Mouse (Mus musculus) thymus, postnatal 4 days (tissue): ENCODE data around the gene Cd27.

Source experiments
- DNase-seq: peaks from one replicate; pipeline ENCODE4 v3.0.0; 2021

Gene Cd27

DNA sequence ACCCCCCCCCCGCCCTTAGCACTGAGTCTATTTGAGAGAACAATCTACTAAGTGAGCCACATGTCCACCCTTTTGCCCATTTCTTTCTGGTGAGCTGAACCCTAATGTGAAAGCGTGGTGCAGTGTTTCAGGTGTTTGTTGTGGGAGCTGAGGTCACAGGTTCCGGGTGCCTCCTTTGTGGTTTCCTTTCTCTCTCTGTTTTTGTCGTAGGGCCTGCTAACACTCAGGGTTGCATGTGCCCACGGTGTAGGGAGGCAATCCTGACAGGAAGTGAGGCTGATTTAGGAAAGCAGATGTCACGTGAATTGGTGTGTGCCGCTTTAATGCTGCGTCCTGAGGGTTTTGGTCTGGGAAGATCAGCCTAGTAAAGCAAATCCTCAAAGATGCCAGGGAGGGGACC is 4.8 kb upstream of the Cd27 start:
- peak; percentile 61 for DNase-seq

GRCm38 (mm10) chr6:125240617-125241016 is 3.8 kb upstream of the Cd27 start:
- DNase-seq: peak; percentile 42

DNA sequence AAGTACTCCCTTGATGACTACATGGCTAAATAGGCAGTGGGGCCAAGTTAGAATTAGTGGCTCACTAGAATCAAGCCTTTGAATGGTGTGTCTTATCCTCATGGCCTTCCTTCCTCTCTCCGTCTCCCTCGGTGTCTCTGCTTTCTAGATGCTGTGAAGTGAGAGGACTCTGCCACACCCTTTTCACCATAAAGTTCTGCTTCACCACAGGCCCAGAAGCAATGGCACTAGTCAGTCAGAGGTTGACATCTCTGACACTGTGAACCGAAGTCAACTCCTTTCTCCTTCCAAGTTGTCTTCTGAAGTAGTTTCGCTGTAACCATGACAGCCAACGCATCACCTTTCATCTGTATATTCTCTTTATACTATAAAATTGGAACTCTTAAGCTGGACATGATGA is 2.7 kb upstream of the Cd27 start:
- DNase-seq: no peak

DNA sequence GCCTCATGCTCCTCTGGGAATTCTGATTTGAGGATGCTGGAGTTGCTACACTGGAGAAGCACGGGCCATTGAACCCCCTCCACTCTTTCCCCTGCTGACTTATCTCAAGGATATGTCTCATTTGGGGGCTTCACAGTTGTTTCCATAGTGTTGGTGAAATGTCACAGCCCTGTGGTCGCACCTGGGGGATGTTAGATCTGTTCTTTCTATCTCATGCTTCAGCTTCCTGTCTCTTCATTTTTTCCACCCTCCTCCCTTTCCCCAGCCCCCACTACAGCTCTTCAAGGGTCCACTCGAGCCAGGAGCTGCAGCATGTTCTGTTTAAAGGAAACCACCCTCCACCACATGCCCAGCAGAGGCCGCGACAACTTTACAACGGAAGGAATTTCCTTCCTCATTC is 1.6 kb upstream of the Cd27 start:
- peak; percentile 72 for DNase-seq

DNA sequence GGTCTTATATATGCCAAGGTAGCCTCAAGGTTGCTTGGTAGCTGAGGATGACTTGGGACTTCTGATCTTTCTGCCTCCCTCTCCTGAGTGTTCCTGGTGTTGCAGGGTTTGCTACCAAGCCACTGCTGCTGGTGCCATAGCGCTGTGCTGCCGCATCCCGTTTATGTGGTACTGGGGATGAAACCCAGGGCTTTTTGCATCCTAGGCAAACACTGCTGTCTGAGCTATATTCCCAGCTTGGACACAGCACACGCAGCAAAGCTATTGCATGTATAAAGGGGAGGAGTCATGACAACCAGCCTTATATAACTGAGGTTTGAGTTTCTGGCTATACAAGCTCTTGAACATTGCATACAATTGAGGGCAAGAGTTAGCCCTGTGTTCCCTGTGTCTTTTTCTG is 611 bp upstream of the Cd27 start:
- peak; percentile 67 for DNase-seq

DNA sequence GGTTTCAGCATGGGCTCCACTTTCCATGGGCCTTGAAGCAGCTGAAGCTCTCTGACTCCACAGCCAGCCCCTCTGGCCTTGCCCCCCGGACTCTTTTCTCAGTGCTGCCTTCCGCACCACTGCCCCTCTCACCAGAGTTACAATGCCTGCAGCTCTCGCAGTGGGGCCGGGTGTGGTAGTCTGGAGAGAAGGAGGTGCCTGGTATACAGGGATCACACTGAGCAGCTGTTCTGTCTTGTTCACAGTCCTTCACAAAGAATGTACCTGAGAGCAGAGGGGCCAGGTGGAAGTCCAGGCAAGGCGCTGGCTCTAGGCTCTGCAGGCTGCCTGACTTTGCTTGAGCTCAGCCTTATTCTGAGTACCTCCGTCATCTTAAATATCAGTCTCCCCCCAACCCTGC is 469 bp downstream of the Cd27 start:
- DNase-seq: peak; percentile 71

- peak; percentile 37 for DNase-seq
Observed at GRCm38 (mm10) chr6:125234520-125234828, 2.3 kb downstream of the Cd27 start.

DNA sequence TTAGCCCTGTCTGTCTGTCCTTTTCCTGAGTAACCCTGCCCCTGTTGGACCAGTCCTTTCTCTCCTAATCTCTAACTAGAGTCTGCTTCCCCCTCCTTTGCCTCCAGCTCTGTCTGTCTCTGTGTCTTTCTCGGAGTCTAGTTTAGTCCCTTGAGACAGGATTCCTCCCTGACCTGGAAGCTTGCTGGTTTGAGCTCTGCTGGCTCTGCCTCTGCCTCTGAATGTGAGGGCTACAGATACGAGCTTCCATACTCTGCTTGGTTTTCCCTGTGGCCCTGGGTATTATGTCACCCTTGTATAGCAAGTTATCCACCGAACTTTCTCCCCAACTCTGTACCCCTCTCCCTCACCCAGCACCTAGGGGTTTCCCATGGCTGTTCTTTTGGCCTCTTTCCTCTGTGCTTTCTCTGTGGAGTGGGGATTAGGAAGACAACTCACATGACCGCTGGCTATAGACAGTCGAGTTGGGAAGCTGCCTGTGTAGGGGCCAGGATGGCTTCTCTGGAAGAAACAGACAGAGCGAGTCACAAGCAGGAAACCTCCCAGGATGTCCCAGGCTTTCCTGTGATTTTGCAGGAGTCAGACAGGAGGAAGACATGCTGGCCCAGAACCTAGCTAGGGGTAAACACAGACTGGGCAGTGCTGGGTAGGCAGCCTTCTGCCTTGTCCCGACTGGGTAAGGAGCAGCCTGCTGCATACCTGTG is 2.8 kb downstream of the Cd27 start:
- DNase-seq: peak; percentile 43

- DNase-seq: peak; percentile 28
Observed at GRCm38 (mm10) chr6:125232516-125232915, 4.3 kb downstream of the Cd27 start.

GRCm38 (mm10) chr6:125232045-125232437 is 4.8 kb downstream of the Cd27 start:
- peak; percentile 61 for DNase-seq

DNA sequence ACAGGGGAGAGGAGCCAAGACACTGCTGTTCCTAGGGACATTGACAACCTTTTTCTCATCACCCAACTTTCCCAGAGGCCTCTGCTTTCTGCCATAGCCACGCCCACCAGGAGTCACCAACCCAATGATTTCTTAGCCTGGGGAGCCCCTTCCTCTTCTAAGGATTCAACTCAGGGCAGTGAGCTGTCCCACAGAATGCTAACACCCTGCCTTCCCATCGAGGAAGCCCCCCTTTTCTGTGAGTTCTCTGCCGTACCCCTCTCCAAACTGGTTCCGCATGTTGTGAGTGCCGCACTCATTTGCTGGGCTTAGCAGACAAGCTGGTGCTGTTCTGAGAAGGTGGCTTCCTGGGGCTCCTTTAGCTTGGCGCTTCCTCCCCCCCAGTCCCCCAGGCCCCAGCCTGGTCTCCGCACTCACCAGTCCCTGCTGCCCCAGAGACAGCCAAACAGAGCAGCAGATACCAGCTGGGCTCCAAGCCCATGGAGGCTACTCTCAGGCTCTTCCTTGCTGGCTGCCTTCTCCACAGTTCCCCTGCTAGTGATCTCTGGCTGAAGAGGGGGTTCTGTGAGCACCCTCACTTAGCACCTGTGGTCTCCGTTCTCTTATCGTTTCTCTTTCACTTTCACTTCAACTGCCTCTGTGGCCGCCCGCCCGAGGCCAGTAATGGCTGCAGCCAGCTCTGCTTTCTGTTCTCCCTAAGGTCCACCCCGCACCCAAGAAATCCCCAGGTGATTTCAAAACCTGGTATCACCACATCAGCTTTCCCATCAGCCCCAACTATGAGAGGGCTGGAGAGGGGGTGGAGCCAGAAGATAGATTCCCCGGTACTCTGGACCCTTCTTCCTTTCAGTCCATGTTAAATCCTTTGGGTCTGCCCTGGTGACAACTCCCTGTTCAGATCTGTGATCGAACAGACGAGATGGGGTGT is 5.4 kb downstream of the Cd27 start, which contains the start of gene Tapbpl:
Tapbpl (minus strand) TSS at position 744 of the 928 bp plus-strand sequence.
- DNase-seq: peak; percentile 84

GRCm38 (mm10) chr6:125230571-125230970 is 6.2 kb downstream of the Cd27 start:
- peak; percentile 59 for DNase-seq

- peak; percentile 77 for DNase-seq
Observed at GRCm38 (mm10) chr6:125225518-125226115, 11.2 kb downstream of the Cd27 start.

GRCm38 (mm10) chr6:125222577-125222976 is 14.2 kb downstream of the Cd27 start:
- DNase-seq: peak; percentile 64

DNA sequence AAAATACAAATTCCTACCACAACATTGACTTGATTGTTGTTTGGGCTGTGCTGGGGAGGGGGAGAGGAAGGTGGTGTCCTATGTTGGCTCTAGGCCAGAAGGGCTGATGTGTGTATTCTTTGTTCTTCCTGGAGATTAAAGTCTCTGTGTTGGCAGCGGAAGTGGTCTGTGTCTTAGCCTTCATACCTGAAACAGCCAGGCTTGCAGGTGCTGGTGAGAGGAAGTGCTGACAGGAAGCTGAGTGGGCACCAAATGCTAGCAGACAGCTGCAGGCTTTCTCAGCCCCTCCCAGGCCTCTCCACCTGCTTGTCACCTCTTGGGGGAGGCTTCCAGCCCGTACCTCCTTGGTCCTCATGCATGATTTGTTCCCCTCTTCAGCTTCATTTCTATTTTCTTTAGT is 14.7 kb downstream of the Cd27 start:
- peak; percentile 85 for DNase-seq

DNA sequence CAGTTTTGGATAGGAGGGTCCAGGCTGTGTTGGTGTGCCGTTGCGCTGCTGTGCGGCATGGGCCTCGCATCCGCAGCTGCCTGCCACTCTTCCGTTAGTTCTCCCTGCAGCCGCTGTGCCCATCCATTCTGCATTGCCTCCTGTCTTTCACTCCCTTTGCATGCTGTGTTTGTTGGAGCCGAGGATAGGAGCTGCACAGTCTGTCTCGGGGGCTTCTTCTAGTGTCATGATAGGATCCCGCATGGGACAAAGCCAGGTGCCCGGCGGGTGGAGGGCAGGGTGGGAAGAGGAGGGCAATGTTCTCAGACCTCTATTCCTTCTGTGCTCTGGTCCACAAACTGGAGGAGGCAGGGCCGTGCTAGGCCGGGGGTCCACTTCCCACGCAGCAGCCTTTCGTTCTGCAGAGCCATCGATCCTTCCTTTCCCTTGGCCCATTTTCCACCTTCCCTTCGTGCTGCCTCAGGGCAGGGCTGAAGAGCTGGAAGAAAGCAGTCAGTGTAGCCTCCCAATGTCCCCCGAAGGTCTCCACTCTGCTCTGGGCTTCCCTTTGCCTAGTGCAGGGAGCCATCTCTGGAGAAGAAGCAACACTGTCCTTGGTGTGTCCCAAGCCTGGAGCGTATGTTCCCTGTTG is 15.6 kb downstream of the Cd27 start:
- DNase-seq: peak; percentile 55

- peak; percentile 79 for DNase-seq
Observed at GRCm38 (mm10) chr6:125218963-125219362, 17.8 kb downstream of the Cd27 start.

DNA sequence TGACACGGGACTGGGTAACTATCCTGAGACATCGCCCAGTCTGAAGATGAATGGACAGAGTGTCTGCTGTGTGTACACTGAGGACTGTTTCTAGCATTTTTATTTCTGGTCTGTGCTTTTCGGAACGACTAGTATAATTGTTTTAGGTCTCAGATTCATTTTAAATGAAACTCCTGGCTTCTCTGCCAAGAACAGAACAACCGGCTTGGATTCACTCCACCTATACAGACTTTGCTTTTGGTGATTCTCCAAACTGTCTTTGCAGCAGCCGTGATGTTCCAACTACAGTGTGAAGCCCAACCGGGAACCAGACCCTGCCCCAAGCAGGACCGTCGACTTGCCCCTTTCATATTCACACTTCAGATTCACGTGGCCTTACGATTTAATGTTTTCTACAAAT is 18.9 kb downstream of the Cd27 start:
- no peak for DNase-seq

GRCm38 (mm10) chr6:125216898-125217297 is 19.9 kb downstream of the Cd27 start:
- DNase-seq: no peak

GRCm38 (mm10) chr6:125215148-125215954 is 21.5 kb downstream of the Cd27 start, which contains the start of gene Vamp1:
TSS of gene Vamp1 (plus strand) at chr6:125215551.
- peak; percentile 92 for DNase-seq

- no peak for DNase-seq
Observed at GRCm38 (mm10) chr6:125213715-125214114, 23.1 kb downstream of the Cd27 start.

- no peak for DNase-seq
Observed at GRCm38 (mm10) chr6:125213129-125213528, 23.7 kb downstream of the Cd27 start.
